Mouse (Mus musculus) liver, embryonic 16.5 days (tissue): ENCODE results near the gene Brdt. TPM values are rescaled to one million over a fixed set of nuclear protein-coding genes. Genes with fewer than 3 reads are reported as not detected.

ENCODE experiments used
- ATAC-seq: fragments of 200-750 bp; cut with Nextera tagmentation; 2 replicates; pipeline ENCODE4 v1.8.0; 2017; ENCODE audit warnings: low read depth, mild to moderate bottlenecking, moderate number of reproducible peaks, moderate library complexity
- H3K27ac ChIP-seq: fragments of 300-500 bp; sonication (generic); 2 replicates; pipeline ENCODE4 v1.5.1; 2014; ENCODE audit warnings: mild to moderate bottlenecking, low read length
- H3K27me3 ChIP-seq: fragments of 300-500 bp; sonication (generic); 2 replicates; pipeline ENCODE4 v1.6.1; 2014; ENCODE audit warnings: low read depth, low read length, mixed read lengths; ENCODE audit not compliant: control insufficient read depth, insufficient read depth
- H3K36me3 ChIP-seq: fragments of 300-500 bp; sonication (generic); 2 replicates; pipeline ENCODE4 v1.6.1; 2014; ENCODE audit warnings: mild to moderate bottlenecking; ENCODE audit not compliant: control insufficient read depth, insufficient read depth
- H3K4me1 ChIP-seq: fragments of 300-500 bp; sonication (generic); 2 replicates; pipeline ENCODE4 v1.6.1; 2014; ENCODE audit warnings: low read depth, low read length, mixed read lengths; ENCODE audit not compliant: control insufficient read depth
- H3K4me2 ChIP-seq: fragments of 300-500 bp; sonication (generic); 2 replicates; pipeline ENCODE4 v1.6.1; 2014; ENCODE audit warnings: low read depth, low read length, mixed read lengths
- H3K4me3 ChIP-seq: fragments of 300-500 bp; sonication (generic); 2 replicates; pipeline ENCODE4 v1.5.1; 2014; ENCODE audit warnings: low read depth, mild to moderate bottlenecking, low read length
- H3K9ac ChIP-seq: fragments of 300-500 bp; sonication (generic); 2 replicates; pipeline ENCODE4 v1.6.1; 2014; ENCODE audit warnings: low read depth, low read length
- H3K9me3 ChIP-seq: fragments of 300-500 bp; sonication (generic); replicated peaks from 2 replicates; pipeline ENCODE4 v1.6.1; 2016; ENCODE audit warnings: low read length; ENCODE audit not compliant: control insufficient read depth
- WGBS: fragments of 180-500 bp; shearing (Covaris S2); extraction: QIAGEN DNeasy Blood & Tissue Kit; methylation state at CpG from one replicate; pipeline ENCODE4 v1.1.7; 2014; ENCODE audit not compliant: insufficient replicate concordance; 5-methylcytosine and 5-hydroxymethylcytosine counted together
- polyA plus RNA-seq: library from polyadenylated mRNA; unstranded; fragments of >200 nt; fragmentation: Nextera tagmentation; extraction: Ambion mirVana; gene quantifications from 2 replicates; pipeline ENCODE4 v1.2.1, GENCODE M21; 2015

Brdt gene
- polyA plus RNA-seq, 1 experiment from 2014 or later = 0.22 TPM

- Histone ChIP-seq H3K4me1 (no peaks in the 10 kb centered on the region; the same call in 1 of the 2 replicates), H3K27ac (no peak overlapping the region), H3K9me3 (no peaks in the 10 kb centered on the region), H3K4me3 (no peak overlapping the region), H3K27me3 (no peaks in the 10 kb centered on the region), H3K9ac (no peak overlapping the region), H3K4me2 (no peak overlapping the region), H3K36me3 (no peaks in the 10 kb centered on the region)
- ATAC-seq = no peak
- 33% methylated on average over 4 of the region's 4 CpGs for WGBS
These were observed 23.5 kb upstream of the Brdt start for GRCm38 (mm10) chr5:107307432-107307831.

- Histone ChIP-seq H3K27ac (no peak overlapping the region), H3K36me3 (no peaks in the 10 kb centered on the region), H3K9ac (no peak overlapping the region), H3K4me1 (no peaks in the 10 kb centered on the region), H3K27me3 (no peaks in the 10 kb centered on the region), H3K4me2 (no peak overlapping the region), H3K9me3 (no peaks in the 10 kb centered on the region), H3K4me3 (no peak overlapping the region)
- WGBS = 74% methylated on average over 7 of the region's 7 CpGs
- no peak for ATAC-seq
These were observed 13.8 kb upstream of the Brdt start for GRCm38 (mm10) chr5:107317141-107317540.

GRCm38 (mm10) chr5:107320703-107321102 is 10.3 kb upstream of the Brdt start:
- Histone ChIP-seq H3K9ac (no peak overlapping the region), H3K4me2 (no peak overlapping the region), H3K27ac (no peak overlapping the region), H3K9me3 (no peaks in the 10 kb centered on the region), H3K4me1 (no peaks in the 10 kb centered on the region), H3K4me3 (no peak overlapping the region), H3K36me3 (no peaks in the 10 kb centered on the region), H3K27me3 (no peaks in the 10 kb centered on the region)
- 0% methylated on average over 1 of the region's 1 CpGs for WGBS
- ATAC-seq = no peak

- Histone ChIP-seq H3K36me3 (no peaks in the 10 kb centered on the region), H3K27ac (no peak overlapping the region), H3K4me3 (no peak overlapping the region), H3K4me2 (no peak overlapping the region), H3K9ac (no peak overlapping the region), H3K4me1 (no peaks in the 10 kb centered on the region), H3K9me3 (no peaks in the 10 kb centered on the region), H3K27me3 (no peaks in the 10 kb centered on the region)
- no peak for ATAC-seq
- WGBS = 67% methylated on average over 3 of the region's 3 CpGs
These were observed 9.4 kb downstream of the Brdt start for GRCm38 (mm10) chr5:107340404-107340803.

- Histone ChIP-seq H3K27me3 (no peaks in the 10 kb centered on the region), H3K9ac (no peak overlapping the region), H3K9me3 (no peaks in the 10 kb centered on the region), H3K4me2 (no peak overlapping the region), H3K27ac (no peak overlapping the region), H3K4me1 (no peaks in the 10 kb centered on the region), H3K4me3 (no peak overlapping the region), H3K36me3 (no peaks in the 10 kb centered on the region)
- 74% methylated on average over 6 of the region's 6 CpGs for WGBS
- ATAC-seq = no peak
These were observed 11.9 kb downstream of the Brdt start for GRCm38 (mm10) chr5:107342891-107343290.

GRCm38 (mm10) chr5:107346214-107346613 is 15.3 kb downstream of the Brdt start:
- H3K27me3 ChIP-seq = no peaks in the 10 kb centered on the region
- H3K4me1 ChIP-seq = no peaks in the 10 kb centered on the region
- H3K4me2 ChIP-seq = no peak overlapping the region
- H3K4me3 ChIP-seq = no peak overlapping the region
- H3K36me3 ChIP-seq = no peaks in the 10 kb centered on the region
- no peak overlapping the region for H3K27ac ChIP-seq
- 46% methylated on average over 1 of the region's 1 CpGs for WGBS
- no peak for ATAC-seq
- no peaks in the 10 kb centered on the region for H3K9me3 ChIP-seq
- no peak overlapping the region for H3K9ac ChIP-seq

- no peaks in the 10 kb centered on the region for H3K36me3 ChIP-seq
- no peak overlapping the region for H3K27ac ChIP-seq
- H3K9me3 ChIP-seq = no peaks in the 10 kb centered on the region
- no peaks in the 10 kb centered on the region for H3K4me1 ChIP-seq
- no peak overlapping the region for H3K4me2 ChIP-seq
- WGBS = 74% methylated on average over 1 of the region's 1 CpGs
- H3K27me3 ChIP-seq = no peaks in the 10 kb centered on the region
- H3K9ac ChIP-seq = no peak overlapping the region
- no peak for ATAC-seq
- no peak overlapping the region for H3K4me3 ChIP-seq
These were observed 21.6 kb downstream of the Brdt start for GRCm38 (mm10) chr5:107352566-107352965.

GRCm38 (mm10) chr5:107353981-107354380 is 23.0 kb downstream of the Brdt start:
- H3K4me2 ChIP-seq = no peak overlapping the region
- H3K4me3 ChIP-seq = no peak overlapping the region
- no peaks in the 10 kb centered on the region for H3K27me3 ChIP-seq
- no peak for ATAC-seq
- H3K4me1 ChIP-seq = no peaks in the 10 kb centered on the region
- no peaks in the 10 kb centered on the region for H3K9me3 ChIP-seq
- H3K36me3 ChIP-seq = no peaks in the 10 kb centered on the region
- 41% methylated on average over 3 of the region's 3 CpGs for WGBS
- no peak overlapping the region for H3K27ac ChIP-seq
- H3K9ac ChIP-seq = no peak overlapping the region

GRCm38 (mm10) chr5:107355801-107356200 is 24.8 kb downstream of the Brdt start:
- H3K36me3 ChIP-seq = no peaks in the 10 kb centered on the region
- no peak overlapping the region for H3K9ac ChIP-seq
- H3K4me2 ChIP-seq = no peak overlapping the region
- no peaks in the 10 kb centered on the region for H3K9me3 ChIP-seq
- whole genome bisulfite sequencing = 33% methylated on average over 1 of the region's 1 CpGs
- H3K4me3 ChIP-seq = no peak overlapping the region
- H3K27ac ChIP-seq = no peak overlapping the region
- no peaks in the 10 kb centered on the region for H3K4me1 ChIP-seq
- H3K27me3 ChIP-seq = no peaks in the 10 kb centered on the region
- no peak for ATAC-seq

- Histone ChIP-seq H3K9ac (no peak overlapping the region), H3K4me3 (no peak overlapping the region), H3K9me3 (no peaks in the 10 kb centered on the region), H3K27ac (no peak overlapping the region), H3K4me1 (no peaks in the 10 kb centered on the region), H3K4me2 (no peak overlapping the region), H3K27me3 (no peaks in the 10 kb centered on the region), H3K36me3 (no peaks in the 10 kb centered on the region)
- ATAC-seq = no peak
- 69% methylated on average over 8 of the region's 8 CpGs for WGBS
These were observed 26.8 kb downstream of the Brdt start for GRCm38 (mm10) chr5:107357723-107358122.
